Mouse (Mus musculus): Measurements from ENCODE around the gene Vav2. TPM values are rescaled to one million over a fixed set of nuclear protein-coding genes. Genes with fewer than 3 reads are reported as not detected.
A peak's percentile ranks its signal among the peaks of the same experiment; 100 is the strongest.

The Vav2 gene
- polyA plus RNA-seq, 1 experiment from 2014 or later, result 9.7 TPM

GRCm38 (mm10) chr2:27438281-27438680 is 11.4 kb upstream of the Vav2 start:
- Histone ChIP-seq H3K27me3 (no peaks in the 10 kb centered on the region), H3K27ac (no peak overlapping the region), H3K4me2 (no peak overlapping the region)

DNA sequence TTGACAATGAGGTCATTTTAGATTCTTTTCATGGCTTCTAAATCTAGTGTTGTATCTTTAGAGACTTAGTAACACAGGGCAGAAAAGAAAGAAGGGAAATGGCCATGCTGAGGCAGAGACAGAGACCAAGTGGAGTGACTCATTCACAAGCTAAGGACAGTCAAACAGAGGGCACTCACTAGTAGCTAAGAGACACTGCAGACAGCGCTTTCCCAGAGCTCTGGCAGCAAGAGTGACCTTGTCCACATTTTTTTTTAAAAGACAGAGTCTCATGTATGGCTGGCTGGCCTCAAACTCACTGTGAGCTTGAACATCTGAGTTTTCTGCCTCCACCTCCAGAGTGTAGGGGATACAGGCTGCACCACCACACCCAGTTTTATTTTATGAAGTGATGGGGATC is 11.0 kb upstream of the Vav2 start:
- Histone ChIP-seq H3K4me2 (no peak overlapping the region), H3K9ac (no peak overlapping the region), H3K4me3 (no peak overlapping the region), H3K4me1 (peaks cover 13% of the 10 kb centered on the region), H3K27me3 (no peaks in the 10 kb centered on the region), H3K9me3 (no peaks in the 10 kb centered on the region), H3K27ac (no peak overlapping the region), H3K36me3 (no peaks in the 10 kb centered on the region)
- no peak for ATAC-seq (ENCODE audit: borderline replicate concordance, extremely low read depth, low FRiP score, low TSS enrichment)
- 43% methylated on average over 1 of the region's 1 CpGs for WGBS

More at GRCm38 (mm10) chr2:27438281-27438680, 11.4 kb upstream of the Vav2 start:
- Histone ChIP-seq H3K9ac (no peak overlapping the region), H3K9me3 (no peaks in the 10 kb centered on the region), H3K4me3 (no peak overlapping the region), H3K36me3 (no peaks in the 10 kb centered on the region), H3K4me1 (peaks cover 17% of the 10 kb centered on the region)
- WGBS, result 9% methylated on average over 11 of the region's 11 CpGs
- no peak for ATAC-seq (ENCODE audit: borderline replicate concordance, extremely low read depth, low FRiP score, low TSS enrichment)

GRCm38 (mm10) chr2:27432599-27432998 is 5.8 kb upstream of the Vav2 start:
- no peak overlapping the region for H3K4me2 ChIP-seq
- H3K27ac ChIP-seq, result no peak overlapping the region
- no peak overlapping the region for H3K9ac ChIP-seq
- H3K9me3 ChIP-seq, result no peaks in the 10 kb centered on the region
- H3K4me1 ChIP-seq, result peaks cover 7% of the 10 kb centered on the region
- H3K4me3 ChIP-seq, result no peak overlapping the region
- H3K36me3 ChIP-seq, result no peaks in the 10 kb centered on the region
- ATAC-seq (ENCODE audit: borderline replicate concordance, extremely low read depth, low FRiP score, low TSS enrichment), result no peak
- WGBS, result 57% methylated on average over 2 of the region's 2 CpGs
- H3K27me3 ChIP-seq, result no peaks in the 10 kb centered on the region

DNA sequence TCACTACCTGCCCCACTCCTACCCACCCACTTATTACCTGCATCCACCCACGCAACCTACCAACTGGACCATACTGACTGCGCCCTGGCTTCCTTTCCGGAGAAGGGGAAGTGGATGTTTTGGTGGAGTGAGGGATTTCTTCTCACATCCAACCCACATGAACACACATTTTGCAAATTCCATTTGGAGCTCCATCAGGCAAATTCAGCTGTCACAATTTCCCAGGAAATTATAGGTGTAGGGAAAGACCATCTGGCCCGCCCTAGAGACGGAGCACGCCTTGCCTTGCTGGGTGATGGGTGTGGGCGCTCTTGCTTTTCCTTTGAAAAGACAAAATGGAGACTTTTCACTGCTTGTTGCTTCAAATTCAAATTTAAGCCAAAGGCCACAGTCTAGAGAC is 3.8 kb upstream of the Vav2 start:
- H3K27ac ChIP-seq, result no peak overlapping the region
- H3K36me3 ChIP-seq, result no peaks in the 10 kb centered on the region
- H3K9ac ChIP-seq, result no peak overlapping the region
- ATAC-seq (ENCODE audit: borderline replicate concordance, extremely low read depth, low FRiP score, low TSS enrichment), result no peak
- H3K27me3 ChIP-seq, result no peaks in the 10 kb centered on the region
- 86% methylated on average over 7 of the region's 7 CpGs for WGBS
- no peaks in the 10 kb centered on the region for H3K9me3 ChIP-seq
- peaks cover 13% of the 10 kb centered on the region for H3K4me1 ChIP-seq
- no peak overlapping the region for H3K4me2 ChIP-seq
- no peak overlapping the region for H3K4me3 ChIP-seq

DNA sequence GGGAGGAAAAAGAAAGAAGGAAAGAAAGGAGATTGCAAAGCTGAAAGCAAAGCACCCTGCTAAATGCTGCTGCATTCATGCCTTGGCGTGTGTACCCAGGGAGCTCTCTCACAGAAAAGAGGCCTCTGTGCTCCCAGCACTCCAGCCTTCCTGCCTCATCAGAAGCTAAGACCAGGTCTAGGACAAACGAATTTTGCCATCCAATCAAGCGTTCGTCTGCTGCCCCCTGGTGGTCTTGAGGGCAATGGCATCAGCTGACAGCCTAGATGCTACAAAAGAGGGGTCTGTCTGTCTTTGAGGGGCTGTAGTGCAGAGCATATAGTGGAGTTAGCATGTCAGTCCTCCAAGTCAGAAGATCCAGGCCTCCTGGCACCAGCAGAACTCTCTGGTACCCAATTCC is 1.2 kb upstream of the Vav2 start:
- Histone ChIP-seq H3K36me3 (no peaks in the 10 kb centered on the region), H3K27me3 (no peaks in the 10 kb centered on the region), H3K9me3 (no peaks in the 10 kb centered on the region), H3K4me2 (no peak overlapping the region), H3K4me1 (peaks cover 35% of the 10 kb centered on the region), H3K9ac (no peak overlapping the region), H3K4me3 (no peak overlapping the region), H3K27ac (no peak overlapping the region)
- 0% methylated on average over 4 of the region's 4 CpGs for WGBS
- no peak for ATAC-seq (ENCODE audit: borderline replicate concordance, extremely low read depth, low FRiP score, low TSS enrichment)

DNA sequence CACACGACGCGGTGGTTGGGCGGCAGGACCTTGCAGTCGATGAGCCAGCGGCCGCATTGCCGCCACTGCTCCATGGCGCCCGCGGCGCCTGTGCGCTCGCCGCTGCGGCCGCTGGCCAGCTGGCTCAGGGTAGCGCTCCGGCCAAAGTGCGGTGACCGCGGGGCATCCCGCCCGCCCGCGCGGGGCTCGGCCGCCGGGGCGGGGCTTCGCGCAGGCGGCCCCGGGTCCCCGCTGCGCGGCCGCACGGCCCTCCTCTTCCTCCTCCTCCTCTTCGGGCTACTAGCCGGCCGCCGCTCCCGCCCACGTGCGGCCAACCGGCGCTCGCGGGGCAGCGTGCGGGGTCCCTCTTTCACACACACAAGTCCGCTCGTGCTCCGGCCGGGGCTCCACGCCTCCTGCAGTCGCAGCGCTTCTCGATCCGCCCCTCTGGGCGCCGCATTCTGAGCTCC is 403 bp downstream of the Vav2 start:
- peak; percentile 27 for ATAC-seq (ENCODE audit: borderline replicate concordance, extremely low read depth, low FRiP score, low TSS enrichment)
- Histone ChIP-seq H3K9ac (peak overlapping the region; percentile 84), H3K36me3 (no peaks in the 10 kb centered on the region), H3K4me2 (peak overlapping the region; percentile 97), H3K4me1 (peaks cover 49% of the 10 kb centered on the region), H3K27ac (peak overlapping the region; percentile 88), H3K9me3 (no peaks in the 10 kb centered on the region), H3K4me3 (peak overlapping the region; percentile 91), H3K27me3 (no peaks in the 10 kb centered on the region)
- WGBS, result under 1% methylated on average over 54 of the region's 64 CpGs

DNA sequence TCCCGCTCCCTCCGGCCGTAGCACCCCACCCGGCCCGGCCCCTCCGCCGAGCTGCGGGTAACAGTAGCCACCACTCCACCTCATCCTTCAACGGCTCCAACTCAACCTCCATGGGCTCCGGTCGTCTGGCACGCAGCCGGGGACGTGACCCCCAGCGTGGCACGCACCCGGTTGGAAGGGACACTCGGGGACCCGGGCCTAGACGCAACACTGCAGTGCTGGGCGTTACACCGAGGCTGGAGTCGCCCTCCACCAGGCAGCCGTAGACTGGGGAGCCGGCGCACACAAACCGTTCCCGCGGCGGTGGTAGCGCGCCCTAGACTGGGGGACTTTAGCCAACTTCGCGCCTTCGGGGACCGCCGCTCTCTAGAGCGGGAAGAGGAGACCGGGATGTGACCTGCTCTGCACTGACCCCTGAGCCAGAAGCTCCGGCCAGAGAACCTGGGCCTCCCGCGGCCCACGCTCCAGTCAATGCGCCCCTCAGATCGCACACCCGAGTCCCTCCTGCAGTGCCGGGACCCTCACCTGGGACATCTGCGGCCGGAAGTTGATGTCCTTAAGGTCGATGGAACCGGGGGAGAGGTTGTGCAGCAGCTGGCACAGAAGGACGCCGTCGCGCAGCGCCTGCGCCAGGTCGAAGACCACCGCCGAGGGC is 955 bp downstream of the Vav2 start:
- no peaks in the 10 kb centered on the region for H3K27me3 ChIP-seq
- peak overlapping the region; percentile 84 for H3K9ac ChIP-seq
- under 1% methylated on average over 55 of the region's 60 CpGs for WGBS

GRCm38 (mm10) chr2:27425161-27425611 is 1.6 kb downstream of the Vav2 start:
- no peak for ATAC-seq (ENCODE audit: borderline replicate concordance, extremely low read depth, low FRiP score, low TSS enrichment)
- Histone ChIP-seq H3K4me3 (peak overlapping the region; percentile 91), H3K4me1 (peaks cover 58% of the 10 kb centered on the region), H3K9ac (peak overlapping the region; percentile 84), H3K9me3 (no peaks in the 10 kb centered on the region), H3K27ac (peak overlapping the region; percentile 88), H3K4me2 (peak overlapping the region; percentile 97), H3K36me3 (no peaks in the 10 kb centered on the region), H3K27me3 (no peaks in the 10 kb centered on the region)
- 1% methylated on average over 20 of the region's 20 CpGs for WGBS

More for the DNA sequence above, 955 bp downstream of the Vav2 start:
- peak overlapping the region; percentile 97 for H3K4me2 ChIP-seq
- H3K9me3 ChIP-seq, result no peaks in the 10 kb centered on the region
- H3K27ac ChIP-seq, result peak overlapping the region; percentile 88
- peaks cover 54% of the 10 kb centered on the region for H3K4me1 ChIP-seq
- H3K4me3 ChIP-seq, result peak overlapping the region; percentile 91
- no peaks in the 10 kb centered on the region for H3K36me3 ChIP-seq
- no peak for ATAC-seq (ENCODE audit: borderline replicate concordance, extremely low read depth, low FRiP score, low TSS enrichment)

DNA sequence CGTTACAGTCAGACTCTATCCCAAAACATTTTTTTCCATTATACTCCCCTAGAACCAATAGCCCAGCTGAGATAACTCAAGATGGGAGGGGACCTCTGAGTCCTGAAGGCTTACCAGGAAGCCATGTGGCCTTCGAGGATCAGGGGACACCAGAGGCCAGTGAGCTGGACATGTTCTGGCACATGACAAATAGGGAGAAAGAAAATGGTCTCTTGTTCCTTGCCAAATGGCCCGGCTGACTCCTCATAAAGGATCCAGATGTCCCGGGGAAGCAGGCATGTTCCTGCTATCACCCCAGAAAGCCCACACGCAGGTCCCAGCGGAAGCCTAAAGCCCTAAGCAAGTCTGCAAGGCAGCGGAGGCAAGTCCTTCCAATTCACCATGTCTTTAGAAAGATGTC is 3.2 kb downstream of the Vav2 start:
- H3K9me3 ChIP-seq, result no peaks in the 10 kb centered on the region
- H3K27ac ChIP-seq, result peak overlapping the region; percentile 18; the same call in 1 of the 2 replicates
- peak overlapping the region; percentile 6; the same call in 1 of the 2 replicates for H3K4me3 ChIP-seq
- 52% methylated on average over 7 of the region's 7 CpGs for WGBS
- ATAC-seq (ENCODE audit: borderline replicate concordance, extremely low read depth, low FRiP score, low TSS enrichment), result no peak; the same call in 1 of the 2 replicates
- H3K9ac ChIP-seq, result no peak overlapping the region
- peak overlapping the region; percentile 97 for H3K4me2 ChIP-seq
- no peaks in the 10 kb centered on the region for H3K27me3 ChIP-seq
- H3K4me1 ChIP-seq, result peaks cover 74% of the 10 kb centered on the region
- no peaks in the 10 kb centered on the region for H3K36me3 ChIP-seq

DNA sequence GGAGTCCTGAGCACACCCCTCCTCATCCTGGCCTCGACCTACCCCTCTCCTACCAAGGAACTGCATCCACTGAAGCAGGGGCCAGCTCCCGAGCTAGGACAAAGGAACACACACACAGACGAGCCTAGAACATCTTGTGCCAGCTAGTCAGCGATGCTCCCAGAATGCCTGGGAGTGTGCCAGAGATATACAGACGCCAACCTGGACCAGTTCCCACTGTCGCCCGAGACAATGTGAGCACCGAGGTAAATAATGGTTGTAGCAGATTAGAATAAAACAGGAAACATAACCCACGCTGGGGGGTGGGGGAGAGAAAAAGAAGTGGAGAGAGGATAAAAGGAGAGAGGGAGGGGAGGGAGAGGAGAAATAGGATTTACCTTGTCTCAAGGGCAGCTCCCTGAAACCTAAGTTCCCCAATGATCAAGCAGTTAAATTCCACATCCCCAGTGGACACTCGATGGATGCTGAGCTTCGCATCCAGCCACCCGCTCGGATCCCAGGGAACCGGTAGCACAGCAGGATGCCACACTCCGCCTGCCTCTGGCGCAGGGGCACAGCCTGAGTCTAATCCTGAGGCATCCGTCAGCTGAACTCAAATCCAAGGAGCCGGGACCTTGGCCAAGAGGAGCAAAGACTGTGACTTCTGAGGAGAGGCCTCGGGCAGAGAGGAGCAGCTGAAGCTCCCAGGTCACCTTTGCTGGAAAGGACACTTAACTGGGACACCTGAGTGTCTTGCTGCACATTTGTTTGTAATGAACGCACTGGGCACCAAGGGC is 5.4 kb downstream of the Vav2 start:
- WGBS, result 63% methylated on average over 20 of the region's 20 CpGs
- Histone ChIP-seq H3K4me2 (no peak overlapping the region), H3K36me3 (no peaks in the 10 kb centered on the region), H3K9me3 (no peaks in the 10 kb centered on the region), H3K4me1 (peaks cover 82% of the 10 kb centered on the region), H3K9ac (no peak overlapping the region), H3K4me3 (no peak overlapping the region), H3K27ac (no peak overlapping the region), H3K27me3 (no peaks in the 10 kb centered on the region)
- ATAC-seq (ENCODE audit: borderline replicate concordance, extremely low read depth, low FRiP score, low TSS enrichment), result no peak

- ATAC-seq (ENCODE audit: borderline replicate concordance, extremely low read depth, low FRiP score, low TSS enrichment), result no peak
- H3K4me2 ChIP-seq, result 0 out of 2 replicates have a peak overlapping the region, but pooled peaks have one; percentile 0
- H3K36me3 ChIP-seq, result no peaks in the 10 kb centered on the region
- no peak overlapping the region for H3K4me3 ChIP-seq
- no peaks in the 10 kb centered on the region for H3K9me3 ChIP-seq
- H3K9ac ChIP-seq, result no peak overlapping the region
- H3K4me1 ChIP-seq, result peaks cover 94% of the 10 kb centered on the region
- H3K27me3 ChIP-seq, result no peaks in the 10 kb centered on the region
- H3K27ac ChIP-seq, result peak overlapping the region; percentile 65
- WGBS, result 9% methylated on average over 6 of the region's 6 CpGs
Observed at GRCm38 (mm10) chr2:27418577-27419070, 8.2 kb downstream of the Vav2 start.

- H3K4me3 ChIP-seq, result no peak overlapping the region
- H3K27ac ChIP-seq, result 0 out of 2 replicates have a peak overlapping the region, but pooled peaks have one; percentile 65
- no peak overlapping the region for H3K9ac ChIP-seq
- H3K36me3 ChIP-seq, result no peaks in the 10 kb centered on the region
- no peak for ATAC-seq (ENCODE audit: borderline replicate concordance, extremely low read depth, low FRiP score, low TSS enrichment)
- no peaks in the 10 kb centered on the region for H3K9me3 ChIP-seq
- peaks cover 93% of the 10 kb centered on the region for H3K4me1 ChIP-seq
- no peak overlapping the region for H3K4me2 ChIP-seq
- no peaks in the 10 kb centered on the region for H3K27me3 ChIP-seq
- WGBS, result 58% methylated on average over 5 of the region's 5 CpGs
Observed at GRCm38 (mm10) chr2:27417648-27418153, 9.1 kb downstream of the Vav2 start.

Data from lung, embryonic 15.5 days (tissue).